Mouse (Mus musculus) heart, embryonic 13.5 days (tissue): ENCODE measurements at regions not wholly inside any gene's neighbourhood (a gene's known extent, or its start where the extent isn't known, plus 50 kb on each side); places are given as distances from the start of the nearest gene placed in this dataset.
"Not testable (repeated sequence)": the region's sequence is repeated elsewhere in the genome, so short reads cannot be mapped to it uniquely, and the experiment has no call there.

Experiments used
- ATAC-seq: fragments of 200-750 bp; cut with Nextera tagmentation; 2 replicates; pipeline ENCODE4 v1.8.0; 2017; ENCODE audit warnings: moderate TSS enrichment; ENCODE audit not compliant: insufficient number of reproducible peaks, low FRiP score, low TSS enrichment; ENCODE audit errors: extremely low read depth
- H3K27ac ChIP-seq: fragments of 300-500 bp; sonication (generic); replicated peaks from 2 replicates; pipeline ENCODE4 v1.5.1; 2015; ENCODE audit warnings: moderate library complexity, mild to moderate bottlenecking, inconsistent platforms
- H3K27me3 ChIP-seq: fragments of 300-500 bp; sonication (generic); replicated peaks from 2 replicates; pipeline ENCODE4 v1.6.1; 2015; ENCODE audit warnings: mild to moderate bottlenecking, inconsistent platforms
- H3K36me3 ChIP-seq: fragments of 300-500 bp; sonication (generic); 2 replicates; pipeline ENCODE4 v1.6.1; 2015; ENCODE audit warnings: mild to moderate bottlenecking, inconsistent platforms
- H3K4me1 ChIP-seq: fragments of 300-500 bp; sonication (generic); 2 replicates; pipeline ENCODE4 v1.6.1; 2015; ENCODE audit warnings: inconsistent platforms
- H3K4me2 ChIP-seq: fragments of 300-500 bp; sonication (generic); 2 replicates; pipeline ENCODE4 v1.6.1; 2015; ENCODE audit warnings: inconsistent platforms, mild to moderate bottlenecking, moderate library complexity
- H3K4me3 ChIP-seq: fragments of 300-500 bp; sonication (generic); 2 replicates; pipeline ENCODE4 v1.5.1; 2015; ENCODE audit warnings: moderate library complexity, mild to moderate bottlenecking, inconsistent platforms
- H3K9ac ChIP-seq: fragments of 300-500 bp; sonication (generic); 2 replicates; pipeline ENCODE4 v1.6.1; 2015; ENCODE audit warnings: inconsistent platforms, mild to moderate bottlenecking, moderate library complexity
- H3K9me3 ChIP-seq: fragments of 300-500 bp; sonication (generic); 2 replicates; pipeline ENCODE4 v1.6.1; 2016; ENCODE audit warnings: inconsistent platforms
- WGBS: fragments of 180-500 bp; shearing (Covaris S2); methylation state at CpG from one replicate; pipeline ENCODE4 v1.1.7; 2015; ENCODE audit warnings: mixed read lengths; 5-methylcytosine and 5-hydroxymethylcytosine counted together

- H3K4me3 ChIP-seq: no peak overlapping the region
- no peak overlapping the region for H3K27ac ChIP-seq
- no peaks in the 10 kb centered on the region for H3K9me3 ChIP-seq
- no peak for ATAC-seq
- H3K36me3 ChIP-seq: no peaks in the 10 kb centered on the region
- H3K27me3 ChIP-seq: no peaks in the 10 kb centered on the region
- peaks cover 16% of the 10 kb centered on the region for H3K4me1 ChIP-seq
- no peak overlapping the region for H3K4me2 ChIP-seq
- H3K9ac ChIP-seq: no peak overlapping the region
- 71% methylated on average over 5 of the region's 5 CpGs for WGBS
Measured at GRCm38 (mm10) chr14:60541596-60541995, 92.2 kb upstream of the Spata13 start.

- Histone ChIP-seq H3K36me3 (no peaks in the 10 kb centered on the region), H3K9ac (no peak overlapping the region), H3K4me1 (peaks cover 16% of the 10 kb centered on the region), H3K9me3 (no peaks in the 10 kb centered on the region), H3K27ac (no peak overlapping the region), H3K4me3 (no peak overlapping the region), H3K27me3 (no peaks in the 10 kb centered on the region), H3K4me2 (no peak overlapping the region)
- peak; percentile 51; the same call in 1 of the 2 replicates for ATAC-seq
Measured at GRCm38 (mm10) chr14:60544767-60545166, 89.0 kb upstream of the Spata13 start.

GRCm38 (mm10) chr14:60554222-60554740, 79.5 kb upstream of the Spata13 start:
- no peaks in the 10 kb centered on the region for H3K9me3 ChIP-seq

GRCm38 (mm10) chr14:60556541-60556940, 77.3 kb upstream of the Spata13 start:
- Histone ChIP-seq H3K9ac (no peak overlapping the region), H3K27me3 (no peaks in the 10 kb centered on the region)
- WGBS: 56% methylated on average over 5 of the region's 5 CpGs

More at GRCm38 (mm10) chr14:60554222-60554740, 79.5 kb upstream of the Spata13 start:
- 46% methylated on average over 6 of the region's 6 CpGs for WGBS
- ATAC-seq: no peak
- H3K4me1 ChIP-seq: peaks cover 10% of the 10 kb centered on the region; the same call in 1 of the 2 replicates
- no peaks in the 10 kb centered on the region for H3K36me3 ChIP-seq
- no peak overlapping the region for H3K4me2 ChIP-seq
- no peak overlapping the region for H3K9ac ChIP-seq
- H3K27me3 ChIP-seq: no peaks in the 10 kb centered on the region
- H3K4me3 ChIP-seq: no peak overlapping the region
- no peak overlapping the region for H3K27ac ChIP-seq

GRCm38 (mm10) chr14:60557020-60557419, 76.8 kb upstream of the Spata13 start:
- ATAC-seq: no peak
- H3K9ac ChIP-seq: no peak overlapping the region
- H3K4me2 ChIP-seq: no peak overlapping the region
- 0 out of 2 replicates have a peak, but pooled peaks cover 4% of the 10 kb centered on the region for H3K4me1 ChIP-seq
- no peaks in the 10 kb centered on the region for H3K9me3 ChIP-seq
- no peak overlapping the region for H3K27ac ChIP-seq
- no peaks in the 10 kb centered on the region for H3K36me3 ChIP-seq
- 81% methylated on average over 4 of the region's 4 CpGs for WGBS
- H3K4me3 ChIP-seq: no peak overlapping the region
- H3K27me3 ChIP-seq: no peaks in the 10 kb centered on the region

More at GRCm38 (mm10) chr14:60556541-60556940, 77.3 kb upstream of the Spata13 start:
- Histone ChIP-seq H3K4me1 (0 out of 2 replicates have a peak, but pooled peaks cover 4% of the 10 kb centered on the region), H3K9me3 (no peaks in the 10 kb centered on the region), H3K27ac (no peak overlapping the region), H3K4me3 (no peak overlapping the region), H3K4me2 (no peak overlapping the region), H3K36me3 (no peaks in the 10 kb centered on the region)
- no peak for ATAC-seq

- ATAC-seq: no peak
- Histone ChIP-seq H3K27me3 (no peaks in the 10 kb centered on the region), H3K4me2 (no peak overlapping the region), H3K9me3 (no peaks in the 10 kb centered on the region), H3K36me3 (no peaks in the 10 kb centered on the region), H3K9ac (no peak overlapping the region), H3K4me1 (0 out of 2 replicates have a peak, but pooled peaks cover 4% of the 10 kb centered on the region), H3K4me3 (no peak overlapping the region), H3K27ac (no peak overlapping the region)
- whole genome bisulfite sequencing: 58% methylated on average over 5 of the region's 5 CpGs
Measured at GRCm38 (mm10) chr14:60559376-60559775, 74.4 kb upstream of the Spata13 start.

- Histone ChIP-seq H3K4me2 (no peak overlapping the region), H3K27ac (no peak overlapping the region), H3K4me1 (0 out of 2 replicates have a peak, but pooled peaks cover 4% of the 10 kb centered on the region), H3K9ac (no peak overlapping the region), H3K36me3 (no peaks in the 10 kb centered on the region), H3K4me3 (no peak overlapping the region), H3K9me3 (no peaks in the 10 kb centered on the region), H3K27me3 (no peaks in the 10 kb centered on the region)
- ATAC-seq: no peak
- 68% methylated on average over 13 of the region's 13 CpGs for WGBS
Measured at GRCm38 (mm10) chr14:60559826-60560529, 73.8 kb upstream of the Spata13 start.

- no peak overlapping the region for H3K9ac ChIP-seq
- no peak overlapping the region for H3K4me3 ChIP-seq
- no peak overlapping the region for H3K27ac ChIP-seq
- no peaks in the 10 kb centered on the region for H3K27me3 ChIP-seq
- H3K4me2 ChIP-seq: no peak overlapping the region
- no peaks in the 10 kb centered on the region for H3K36me3 ChIP-seq
- WGBS: 71% methylated on average over 5 of the region's 5 CpGs
- H3K9me3 ChIP-seq: no peaks in the 10 kb centered on the region
- ATAC-seq: no peak
- no peaks in the 10 kb centered on the region for H3K4me1 ChIP-seq
Measured at GRCm38 (mm10) chr14:60576281-60576680, 57.5 kb upstream of the Spata13 start.

- not testable (repeated sequence) for ATAC-seq
Measured at GRCm38 (mm10) chr14:60580131-60580530, 53.7 kb upstream of the Spata13 start.

More at GRCm38 (mm10) chr14:60580131-60580530, 53.7 kb upstream of the Spata13 start:
- not testable (repeated sequence) for H3K36me3 ChIP-seq, H3K9me3 ChIP-seq, H3K27ac ChIP-seq, H3K4me3 ChIP-seq, H3K27me3 ChIP-seq, H3K9ac ChIP-seq, H3K4me2 ChIP-seq, H3K4me1 ChIP-seq
